Mouse (Mus musculus) kidney, adult 2 months (tissue): ENCODE measurements around the gene Vac14. TPM values are rescaled to one million over a fixed set of nuclear protein-coding genes. Genes with fewer than 3 reads are reported as not detected.

ENCODE experiments used
- DNase-seq: peaks from one replicate; pipeline ENCODE4 v3.0.0; 2021
- H3K27ac ChIP-seq: fragments of 200-500 bp; 2 replicates; pipeline ENCODE4 v1.5.1; 2012; ENCODE audit warnings: low read depth, low read length, control low read depth, inconsistent platforms; ENCODE audit not compliant: insufficient read depth
- H3K27me3 ChIP-seq: fragments of 200-500 bp; replicated peaks from 2 replicates; pipeline ENCODE4 v1.6.1; 2012; ENCODE audit warnings: mild to moderate bottlenecking, moderate library complexity, low read length, inconsistent platforms; ENCODE audit not compliant: control insufficient read depth, insufficient read depth
- H3K36me3 ChIP-seq: fragments of 200-500 bp; 2 replicates; pipeline ENCODE4 v1.6.1; 2012; ENCODE audit warnings: mild to moderate bottlenecking, moderate library complexity, low read length, inconsistent platforms; ENCODE audit not compliant: control insufficient read depth, insufficient read depth
- H3K4me1 ChIP-seq: fragments of 200-500 bp; 2 replicates; pipeline ENCODE4 v1.6.1; 2011; ENCODE audit warnings: low read length; ENCODE audit not compliant: control insufficient read depth, insufficient read depth
- H3K4me3 ChIP-seq: fragments of 200-500 bp; 2 replicates; pipeline ENCODE4 v1.5.1; 2011; ENCODE audit warnings: mild to moderate bottlenecking, low read depth, low read length, control low read depth; ENCODE audit not compliant: insufficient read depth
- CTCF ChIP-seq: fragments of 200-500 bp; conservative IDR thresholded peaks from 2 replicates; pipeline ENCODE4 v1.5.1; 2011; ENCODE audit warnings: low read depth, mild to moderate bottlenecking, control low read depth, low read length, moderate library complexity, mixed read lengths; ENCODE audit not compliant: insufficient read depth, insufficient read length
- POLR2A ChIP-seq: fragments of 200-500 bp; IDR thresholded peaks from one replicate; pipeline ENCODE4 v1.6.1; 2011; ENCODE audit warnings: low read depth, low read length, control low read depth
- WGBS: fragments of 180-500 bp; shearing (Covaris S2); methylation state at CpG from one replicate; pipeline ENCODE4 v1.1.7; 2018; 5-methylcytosine and 5-hydroxymethylcytosine counted together
- polyA plus RNA-seq: library from polyadenylated mRNA; depleted of rRNA; stranded (reverse); fragments of >200 nt; gene quantifications from 2 replicates; pipeline ENCODE4 v1.2.3, GENCODE M21; 2012; rRNA removed

Vac14 gene
- polyA plus RNA-seq = 36.8 and 39.1 TPM in 2 replicates

- DNase-seq = peak; percentile 99
- Histone ChIP-seq H3K4me1 (peaks cover 4% of the 10 kb centered on the region; the same call in 1 of the 2 replicates), H3K36me3 (no peaks in the 10 kb centered on the region), H3K4me3 (peak within 1 kb of the TSS; percentile 92), H3K27ac (no peak within 1 kb of the TSS), H3K27me3 (no peaks in the 10 kb centered on the region)
- peak; percentile 37 for TF ChIP-seq POLR2A
- TF ChIP-seq CTCF = no peak
- under 1% methylated on average over 67 of the region's 67 CpGs for WGBS
Measured at GRCm38 (mm10) chr8:110618391-110619207, at the start of gene Vac14. Vac14 (plus strand) TSS chr8:110618585.

DNA sequence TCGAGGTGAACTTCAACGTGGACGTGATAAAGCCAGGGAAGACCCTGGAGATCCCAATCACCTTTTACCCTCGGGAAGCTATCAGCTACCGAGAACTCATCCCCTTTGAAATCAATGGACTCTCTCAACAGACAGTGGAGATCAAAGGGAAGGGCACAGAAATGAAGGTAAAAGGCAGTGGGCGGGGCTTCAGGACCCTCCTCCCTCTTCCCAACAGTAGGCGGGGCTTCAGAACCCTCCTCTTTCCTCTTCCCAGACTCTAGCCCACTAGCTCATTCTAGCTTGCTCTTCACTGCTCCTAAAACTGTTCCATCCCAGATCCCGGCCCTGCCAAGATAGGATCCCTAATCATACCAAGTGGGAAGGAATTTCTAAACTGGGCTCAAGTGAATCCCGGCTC, 25.7 kb upstream of the Vac14 start:
- H3K36me3 ChIP-seq = no peaks in the 10 kb centered on the region
- no peak overlapping the region for H3K27ac ChIP-seq
- TF ChIP-seq POLR2A (no peak), CTCF (no peak)
- H3K4me1 ChIP-seq = no peaks in the 10 kb centered on the region
- WGBS = 71% methylated on average over 9 of the region's 9 CpGs
- no peak for DNase-seq
- no peaks in the 10 kb centered on the region for H3K27me3 ChIP-seq
- no peak overlapping the region for H3K4me3 ChIP-seq

GRCm38 (mm10) chr8:110594164-110594563, 24.2 kb upstream of the Vac14 start:
- Histone ChIP-seq H3K27ac (no peak overlapping the region), H3K36me3 (no peaks in the 10 kb centered on the region), H3K27me3 (no peaks in the 10 kb centered on the region), H3K4me1 (no peaks in the 10 kb centered on the region), H3K4me3 (no peak overlapping the region)
- TF ChIP-seq CTCF (no peak), POLR2A (no peak)
- DNase-seq = no peak
- 74% methylated on average over 6 of the region's 6 CpGs for WGBS

DNA sequence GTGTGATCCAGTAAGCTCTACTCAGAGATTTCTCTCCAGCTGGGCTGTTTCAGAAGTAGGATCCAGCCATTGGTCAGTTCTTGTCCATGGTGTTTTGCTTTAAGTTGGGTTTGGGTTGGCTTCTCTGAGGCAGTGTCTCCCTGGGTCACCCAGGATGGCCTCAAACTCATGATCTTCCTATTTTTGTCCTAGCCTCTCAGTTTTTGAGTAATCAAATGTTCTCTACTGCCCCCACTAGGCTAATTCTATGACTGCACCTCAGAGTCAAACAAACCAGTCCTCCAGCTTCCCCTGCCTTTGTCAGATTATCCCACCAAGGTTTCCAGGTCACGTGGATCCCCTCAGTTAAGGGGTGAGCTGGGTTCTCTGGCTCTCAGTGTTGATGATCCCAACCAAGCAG, 13.8 kb upstream of the Vac14 start:
- 0% methylated on average over 1 of the region's 1 CpGs for WGBS
- no peak overlapping the region for H3K27ac ChIP-seq
- no peak for TF ChIP-seq POLR2A
- peak; percentile 31; the same call in 1 of the 2 replicates for TF ChIP-seq CTCF
- no peaks in the 10 kb centered on the region for H3K36me3 ChIP-seq
- no peak overlapping the region for H3K4me3 ChIP-seq
- peak; percentile 40 for DNase-seq
- H3K4me1 ChIP-seq = no peaks in the 10 kb centered on the region
- H3K27me3 ChIP-seq = no peaks in the 10 kb centered on the region

GRCm38 (mm10) chr8:110605401-110606015, 12.9 kb upstream of the Vac14 start:
- Histone ChIP-seq H3K4me1 (no peaks in the 10 kb centered on the region), H3K36me3 (no peaks in the 10 kb centered on the region)
- DNase-seq = no peak

DNA sequence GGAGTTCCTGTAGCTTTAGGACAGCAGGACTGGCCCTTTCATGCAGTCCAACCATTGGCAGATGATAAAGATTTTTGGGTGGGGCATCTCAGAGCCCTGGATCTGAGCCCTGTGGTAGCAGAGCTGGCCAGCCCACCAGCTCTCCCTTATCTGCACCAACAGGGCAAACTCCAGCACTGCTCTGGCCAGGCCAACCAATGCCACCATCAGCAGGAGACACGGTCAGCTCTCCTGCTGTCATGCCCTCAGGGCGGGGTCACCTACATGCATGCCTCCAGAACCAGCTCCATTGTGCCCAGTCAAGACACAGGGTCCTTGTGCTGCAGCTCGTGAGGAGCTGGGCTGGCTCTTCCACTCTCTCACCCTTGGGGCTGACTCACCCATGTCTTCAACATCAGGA, 2.7 kb upstream of the Vac14 start:
- no peak overlapping the region for H3K4me3 ChIP-seq
- H3K27me3 ChIP-seq = no peaks in the 10 kb centered on the region
- DNase-seq = no peak
- no peak for TF ChIP-seq POLR2A
- no peak for TF ChIP-seq CTCF
- peaks cover 4% of the 10 kb centered on the region; the same call in 1 of the 2 replicates for H3K4me1 ChIP-seq
- 79% methylated on average over 3 of the region's 3 CpGs for WGBS
- no peak overlapping the region for H3K27ac ChIP-seq
- no peaks in the 10 kb centered on the region for H3K36me3 ChIP-seq

More at GRCm38 (mm10) chr8:110605401-110606015, 12.9 kb upstream of the Vac14 start:
- Histone ChIP-seq H3K4me3 (no peak overlapping the region), H3K27me3 (no peaks in the 10 kb centered on the region), H3K27ac (no peak overlapping the region)
- no peak for TF ChIP-seq CTCF
- no peak for TF ChIP-seq POLR2A
- 54% methylated on average over 6 of the region's 6 CpGs for WGBS

DNA sequence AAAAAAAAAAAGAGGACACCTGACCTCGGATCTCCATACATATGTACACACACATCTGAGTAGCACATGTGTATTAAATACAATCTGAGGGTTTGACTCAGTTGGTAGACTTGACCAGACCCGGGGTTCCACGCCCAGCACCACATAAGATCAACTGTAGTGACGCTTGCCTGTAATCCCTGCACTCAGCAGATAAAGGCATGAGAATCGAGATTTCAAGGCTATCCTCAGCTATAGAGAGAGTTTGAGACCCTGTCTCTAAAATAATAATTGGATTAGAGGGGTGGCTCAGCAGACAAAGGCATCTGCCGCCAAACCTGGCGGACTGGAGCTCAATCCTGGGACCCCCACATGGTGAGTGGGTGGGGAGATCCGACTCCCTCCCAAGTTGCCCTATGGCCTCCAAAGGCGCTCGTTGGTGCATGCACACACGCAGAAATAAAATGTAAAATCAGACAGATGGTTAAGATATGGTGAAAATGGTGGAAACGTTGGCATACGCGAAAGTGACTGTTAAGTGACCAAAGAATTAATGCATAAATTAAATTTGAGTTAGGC, 505 bp upstream of the Vac14 start:
- Histone ChIP-seq H3K36me3 (no peaks in the 10 kb centered on the region), H3K4me1 (peaks cover 4% of the 10 kb centered on the region; the same call in 1 of the 2 replicates), H3K27me3 (no peaks in the 10 kb centered on the region), H3K4me3 (peak overlapping the region; percentile 92), H3K27ac (no peak overlapping the region)
- WGBS = 25% methylated on average over 14 of the region's 14 CpGs
- DNase-seq = no peak
- TF ChIP-seq CTCF (no peak), POLR2A (no peak)
